Mouse (Mus musculus) midbrain, embryonic 14.5 days (tissue): ENCODE measurements around the gene Lcp1. TPM values are rescaled to one million over a fixed set of nuclear protein-coding genes. Genes with fewer than 3 reads are reported as not detected.

Source experiments
- ATAC-seq: fragments of 200-750 bp; cut with Nextera tagmentation; 2 replicates; pipeline ENCODE4 v1.8.0; 2017; ENCODE audit warnings: moderate number of reproducible peaks, moderate library complexity; ENCODE audit not compliant: low FRiP score, low TSS enrichment
- DNase-seq: peaks from one replicate; pipeline ENCODE4 v3.0.0-alpha.2; 2015
- H3K27ac ChIP-seq: fragments of 300-500 bp; sonication (generic); replicated peaks from 2 replicates; pipeline ENCODE4 v1.5.1; 2014; ENCODE audit warnings: mild to moderate bottlenecking, low read depth, low read length, moderate library complexity
- H3K27me3 ChIP-seq: fragments of 300-500 bp; sonication (generic); 2 replicates; pipeline ENCODE4 v1.6.1; 2014; ENCODE audit warnings: low read length, control low read depth, mixed read lengths; ENCODE audit not compliant: control insufficient read depth, insufficient read depth
- H3K36me3 ChIP-seq: fragments of 300-500 bp; sonication (generic); 2 replicates; pipeline ENCODE4 v1.6.1; 2014; ENCODE audit warnings: low read length, control low read depth; ENCODE audit not compliant: control insufficient read depth, insufficient read depth
- H3K4me1 ChIP-seq: fragments of 300-500 bp; sonication (generic); 2 replicates; pipeline ENCODE4 v1.6.1; 2014; ENCODE audit warnings: mild to moderate bottlenecking, antibody characterized with exemption, low read length, control low read depth; ENCODE audit not compliant: control insufficient read depth, insufficient read depth
- H3K4me2 ChIP-seq: fragments of 300-500 bp; sonication (generic); 2 replicates; pipeline ENCODE4 v1.6.1; 2014; ENCODE audit warnings: mild to moderate bottlenecking, low read length, moderate library complexity
- H3K4me3 ChIP-seq: fragments of 300-500 bp; sonication (generic); replicated peaks from 2 replicates; pipeline ENCODE4 v1.5.1; 2014; ENCODE audit warnings: low read depth, low read length
- H3K9ac ChIP-seq: fragments of 300-500 bp; sonication (generic); replicated peaks from 2 replicates; pipeline ENCODE4 v1.6.1; 2014; ENCODE audit warnings: mild to moderate bottlenecking, low read length, moderate library complexity
- H3K9me3 ChIP-seq: fragments of 300-500 bp; sonication (generic); 2 replicates; pipeline ENCODE4 v1.6.1; 2016; ENCODE audit warnings: low read length, control low read depth, mixed read lengths; ENCODE audit not compliant: control insufficient read depth
- WGBS: fragments of 180-500 bp; shearing (Covaris S2); extraction: QIAGEN DNeasy Blood & Tissue Kit; methylation state at CpG from one replicate; pipeline ENCODE4 v1.1.7; 2014; 5-methylcytosine and 5-hydroxymethylcytosine counted together
- polyA plus RNA-seq: library from polyadenylated mRNA; unstranded; fragments of >200 nt; fragmentation: Nextera tagmentation; extraction: Ambion mirVana; gene quantifications from 2 replicates; pipeline ENCODE4 v1.2.1, GENCODE M21; 2014

Lcp1 gene
- polyA plus RNA-seq, 1 experiment from 2014 or later = 19.0 TPM

- no peak for ATAC-seq
- Histone ChIP-seq H3K9ac (no peak overlapping the region), H3K27ac (no peak overlapping the region), H3K27me3 (no peaks in the 10 kb centered on the region), H3K4me2 (no peak overlapping the region), H3K4me3 (no peak overlapping the region), H3K9me3 (no peaks in the 10 kb centered on the region), H3K36me3 (no peaks in the 10 kb centered on the region), H3K4me1 (no peaks in the 10 kb centered on the region)
- DNase-seq = no peak
- WGBS = 81% methylated on average over 1 of the region's 1 CpGs
These were observed 39.6 kb downstream of the Lcp1 start for GRCm38 (mm10) chr14:75170546-75170945.

- no peaks in the 10 kb centered on the region for H3K27me3 ChIP-seq
These were observed 43.4 kb downstream of the Lcp1 start for GRCm38 (mm10) chr14:75174296-75174695.

GRCm38 (mm10) chr14:75174731-75175555 is 44.0 kb downstream of the Lcp1 start:
- H3K9ac ChIP-seq = no peak overlapping the region
- no peaks in the 10 kb centered on the region for H3K36me3 ChIP-seq
- H3K27me3 ChIP-seq = no peaks in the 10 kb centered on the region
- WGBS = 82% methylated on average over 9 of the region's 9 CpGs
- DNase-seq (no peak), ATAC-seq (no peak)
- H3K27ac ChIP-seq = no peak overlapping the region
- H3K4me3 ChIP-seq = no peak overlapping the region
- no peaks in the 10 kb centered on the region for H3K4me1 ChIP-seq
- no peaks in the 10 kb centered on the region for H3K9me3 ChIP-seq
- H3K4me2 ChIP-seq = no peak overlapping the region

More at GRCm38 (mm10) chr14:75174296-75174695, 43.4 kb downstream of the Lcp1 start:
- no peak for DNase-seq
- no peak overlapping the region for H3K4me3 ChIP-seq
- H3K4me2 ChIP-seq = no peak overlapping the region
- H3K27ac ChIP-seq = no peak overlapping the region
- H3K4me1 ChIP-seq = no peaks in the 10 kb centered on the region
- 87% methylated on average over 8 of the region's 8 CpGs for WGBS
- H3K9me3 ChIP-seq = no peaks in the 10 kb centered on the region
- H3K9ac ChIP-seq = no peak overlapping the region
- H3K36me3 ChIP-seq = no peaks in the 10 kb centered on the region
- no peak for ATAC-seq

GRCm38 (mm10) chr14:75175781-75176180 is 44.9 kb downstream of the Lcp1 start:
- no peaks in the 10 kb centered on the region for H3K36me3 ChIP-seq
- no peak overlapping the region for H3K4me2 ChIP-seq
- ATAC-seq (no peak), DNase-seq (no peak)
- no peaks in the 10 kb centered on the region for H3K27me3 ChIP-seq
- H3K9me3 ChIP-seq = no peaks in the 10 kb centered on the region
- H3K4me3 ChIP-seq = no peak overlapping the region
- no peak overlapping the region for H3K27ac ChIP-seq
- WGBS = 92% methylated on average over 7 of the region's 7 CpGs
- no peaks in the 10 kb centered on the region for H3K4me1 ChIP-seq
- no peak overlapping the region for H3K9ac ChIP-seq

- Histone ChIP-seq H3K36me3 (no peaks in the 10 kb centered on the region), H3K27ac (no peak overlapping the region), H3K9ac (no peak overlapping the region), H3K9me3 (no peaks in the 10 kb centered on the region), H3K4me1 (no peaks in the 10 kb centered on the region), H3K27me3 (no peaks in the 10 kb centered on the region), H3K4me3 (no peak overlapping the region), H3K4me2 (no peak overlapping the region)
- ATAC-seq (no peak), DNase-seq (no peak)
- 65% methylated on average over 4 of the region's 4 CpGs for WGBS
These were observed 45.6 kb downstream of the Lcp1 start for GRCm38 (mm10) chr14:75176425-75177045.

- DNase-seq = no peak
- no peaks in the 10 kb centered on the region for H3K27me3 ChIP-seq
- no peak overlapping the region for H3K4me3 ChIP-seq
- no peak overlapping the region for H3K9ac ChIP-seq
- no peak overlapping the region for H3K4me2 ChIP-seq
- no peaks in the 10 kb centered on the region for H3K4me1 ChIP-seq
- no peaks in the 10 kb centered on the region for H3K36me3 ChIP-seq
- no peak overlapping the region for H3K27ac ChIP-seq
- ATAC-seq = no peak
- no peaks in the 10 kb centered on the region for H3K9me3 ChIP-seq
- WGBS = 83% methylated on average over 3 of the region's 3 CpGs
These were observed 46.5 kb downstream of the Lcp1 start for GRCm38 (mm10) chr14:75177400-75177799.

GRCm38 (mm10) chr14:75178384-75178793 is 47.5 kb downstream of the Lcp1 start:
- Histone ChIP-seq H3K9me3 (no peaks in the 10 kb centered on the region), H3K4me2 (no peak overlapping the region), H3K27me3 (no peaks in the 10 kb centered on the region), H3K4me3 (no peak overlapping the region), H3K9ac (no peak overlapping the region), H3K36me3 (no peaks in the 10 kb centered on the region), H3K27ac (no peak overlapping the region), H3K4me1 (no peaks in the 10 kb centered on the region)
- no peak for ATAC-seq
- WGBS = 87% methylated on average over 14 of the region's 14 CpGs
- DNase-seq = no peak

GRCm38 (mm10) chr14:75178801-75179211 is 47.9 kb downstream of the Lcp1 start:
- no peak overlapping the region for H3K4me2 ChIP-seq
- H3K4me3 ChIP-seq = no peak overlapping the region
- ATAC-seq (no peak), DNase-seq (no peak)
- no peaks in the 10 kb centered on the region for H3K27me3 ChIP-seq
- no peak overlapping the region for H3K9ac ChIP-seq
- no peak overlapping the region for H3K27ac ChIP-seq
- H3K36me3 ChIP-seq = no peaks in the 10 kb centered on the region
- no peaks in the 10 kb centered on the region for H3K9me3 ChIP-seq
- WGBS = 90% methylated on average over 10 of the region's 10 CpGs
- no peaks in the 10 kb centered on the region for H3K4me1 ChIP-seq
